Mouse (Mus musculus): ENCODE results near the gene Bglap2.

Gene Bglap2

DNA sequence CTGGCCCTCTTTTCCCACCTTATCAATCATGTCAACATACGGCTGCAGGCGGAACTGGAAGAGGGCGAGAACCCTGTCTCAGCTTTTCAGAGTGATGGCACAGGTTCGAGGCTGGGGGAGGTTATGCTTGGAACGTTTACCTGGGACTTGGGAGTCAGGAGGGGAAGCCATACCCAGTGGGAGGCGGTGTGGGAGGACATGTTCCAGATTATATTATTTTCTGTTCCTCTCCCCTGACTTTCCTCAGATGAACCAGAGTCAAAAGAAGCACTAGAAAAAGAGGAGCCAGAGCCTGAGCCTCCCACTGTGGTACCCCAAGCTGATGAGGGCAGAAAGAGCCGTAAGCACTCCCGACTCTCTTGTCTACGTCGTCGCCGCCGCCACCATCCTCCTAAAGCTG is 27.8 kb downstream of the Bglap2 start:
- no peak for DNase-seq (ENCODE audit: low read depth, low spot score)

DNA sequence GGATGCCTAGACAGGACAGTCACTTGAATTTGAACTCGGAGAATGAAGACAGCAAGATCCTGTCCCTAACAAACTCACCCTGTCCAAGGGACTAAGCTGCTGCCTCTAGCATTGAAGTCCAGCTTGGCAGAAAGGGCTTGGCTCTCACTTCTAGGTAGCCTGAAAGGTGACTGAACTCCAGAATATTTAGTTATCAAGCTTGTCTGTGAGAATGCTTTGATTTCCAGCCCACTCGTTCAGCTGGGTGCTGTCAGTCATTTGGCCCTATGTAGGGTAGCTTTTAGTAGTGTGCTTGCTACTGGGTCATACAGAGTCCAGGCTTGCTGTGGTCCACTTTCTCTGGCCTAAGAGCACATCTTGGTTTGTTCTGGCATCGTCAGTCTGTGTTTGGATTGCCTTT is 39.5 kb downstream of the Bglap2 start:
- DNase-seq (ENCODE audit: low read depth, low spot score) = peak; percentile 28

DNA sequence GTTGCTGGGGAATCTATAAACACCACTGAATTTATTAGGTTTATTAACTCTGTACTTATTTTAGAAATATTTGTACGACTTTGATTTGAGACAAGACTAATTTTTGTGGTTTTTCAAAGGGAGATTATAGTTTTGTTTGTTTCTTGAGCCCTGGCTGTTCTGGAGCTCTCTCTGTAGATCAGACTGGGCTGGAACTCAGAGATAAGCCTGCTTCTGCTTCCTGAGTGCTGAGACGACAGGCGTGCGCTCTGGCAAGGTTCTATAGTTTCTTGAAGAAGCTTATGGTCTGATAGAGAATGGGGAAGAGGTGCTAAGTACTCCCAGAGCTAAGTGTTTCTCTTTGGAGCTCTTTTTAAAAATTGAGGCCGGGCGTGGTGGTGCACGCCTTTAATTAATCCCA is 40.2 kb downstream of the Bglap2 start:
- no peak for DNase-seq (ENCODE audit: low read depth, low spot score)

DNA sequence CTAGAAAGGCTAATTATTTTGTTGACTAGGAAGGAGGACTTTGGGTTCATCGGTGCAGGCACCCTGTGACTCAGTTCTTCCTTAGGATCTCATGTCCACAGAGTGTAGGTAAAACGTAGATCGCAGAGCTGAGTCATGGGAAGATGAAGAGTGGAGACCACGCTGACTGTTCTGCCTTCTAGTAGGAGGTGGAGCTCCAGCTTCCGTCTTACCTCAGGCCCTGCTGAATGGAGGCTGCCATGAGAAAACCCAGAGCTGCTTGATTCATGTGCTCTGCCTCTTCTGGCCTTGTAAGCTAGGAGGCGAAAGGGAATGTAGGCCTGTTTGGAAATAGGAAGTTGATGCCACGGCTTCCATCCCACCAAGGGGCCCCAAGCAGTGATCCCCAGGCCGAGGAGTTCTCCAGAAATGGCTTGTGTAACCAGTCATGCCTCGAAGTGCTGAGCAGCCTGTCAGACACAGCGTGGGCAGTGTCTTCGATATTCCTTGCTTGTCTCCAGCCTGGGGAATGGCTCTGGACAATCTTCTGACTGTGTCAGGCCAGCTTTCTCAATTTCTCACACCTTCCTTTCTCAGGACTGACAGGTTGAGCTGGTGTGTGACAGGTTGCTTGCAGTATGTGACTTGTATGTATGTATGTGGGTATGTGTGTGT is 41.0 kb downstream of the Bglap2 start:
- DNase-seq (ENCODE audit: low read depth, low spot score) = no peak

DNA sequence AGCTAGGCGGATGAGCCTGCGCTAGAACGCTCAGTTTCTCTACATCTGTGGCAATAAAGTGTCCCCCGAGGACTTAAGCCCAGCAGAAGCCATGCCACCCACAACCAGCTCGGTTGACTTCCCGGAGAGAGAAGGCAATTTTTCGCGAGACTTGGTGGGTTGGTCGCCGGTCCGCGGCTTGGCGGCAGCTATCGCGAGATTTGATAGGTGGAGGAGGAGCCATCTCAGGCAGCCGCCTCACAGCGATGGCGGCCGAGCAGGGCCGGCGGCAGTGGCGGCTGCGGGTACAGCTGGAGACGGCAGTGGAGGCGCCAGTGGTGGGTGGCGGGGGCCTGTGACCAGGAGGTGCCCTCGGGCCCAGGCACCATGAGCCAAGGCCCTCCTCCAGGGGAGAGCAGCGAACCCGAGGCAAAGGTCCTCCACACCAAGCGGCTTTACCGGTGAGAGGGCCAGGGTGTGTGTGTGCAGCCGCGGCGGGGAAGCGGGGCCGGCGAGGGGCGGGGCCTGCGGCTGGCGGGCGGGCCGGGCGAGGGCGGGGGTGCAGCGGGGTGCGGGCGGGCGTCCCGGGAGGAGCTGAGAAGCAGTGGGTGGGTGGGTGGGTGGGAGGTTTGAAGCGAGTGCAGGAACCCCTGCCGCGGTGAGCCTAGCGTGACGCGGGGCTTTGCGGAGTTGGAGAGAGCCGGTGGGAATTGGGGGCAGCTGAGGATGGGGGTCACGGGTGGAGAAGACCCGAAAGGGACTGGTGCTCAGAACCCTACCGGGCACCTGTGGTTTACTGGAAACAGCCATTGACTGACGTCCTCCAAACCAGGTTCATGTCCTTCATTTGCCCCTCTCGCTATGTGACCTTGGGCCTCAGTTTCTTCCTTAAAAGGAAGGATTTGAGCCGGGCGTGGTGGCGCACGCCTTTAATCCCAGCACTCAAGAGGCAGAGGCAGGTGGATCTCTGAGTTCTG is 42.2 kb downstream of the Bglap2 start, which contains the start of the genes Tmem79 and Smg5:
Tmem79 (minus strand) TSS at position 91 of the 956 bp plus-strand sequence.
Smg5 (plus strand) TSS at position 203 of the 956 bp plus-strand sequence.
- DNase-seq (ENCODE audit: low read depth, low spot score) = peak; percentile 98

DNA sequence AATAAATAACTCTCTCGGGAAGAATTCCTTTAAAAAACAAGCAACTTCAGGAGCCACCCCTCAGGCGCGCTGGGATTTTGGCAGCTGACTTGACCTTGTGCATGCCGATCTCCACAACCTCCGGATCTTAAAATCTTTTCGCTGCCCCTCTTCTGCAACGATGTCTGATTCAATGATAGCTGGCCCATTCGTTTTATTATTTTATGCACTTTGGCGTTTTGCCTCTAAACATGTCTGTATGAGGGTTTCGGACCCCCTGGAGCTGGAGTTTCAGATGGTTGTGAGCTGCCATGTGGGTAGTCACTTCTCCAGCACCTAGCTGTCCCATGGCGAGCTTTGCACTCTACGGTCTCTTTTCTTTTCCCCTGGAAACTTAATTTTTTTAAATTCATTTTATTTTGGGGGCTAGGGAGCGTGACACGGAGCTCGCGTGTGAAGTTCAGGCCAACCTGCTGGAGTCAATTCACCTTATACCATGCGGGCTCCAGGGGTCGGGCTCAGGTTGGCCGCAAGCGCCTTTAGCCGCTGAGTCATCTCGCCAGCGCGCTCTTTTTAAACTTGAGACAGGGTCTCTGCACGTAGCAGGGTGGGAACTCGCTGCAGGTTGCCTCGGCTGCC is 43.0 kb downstream of the Bglap2 start:
- DNase-seq (ENCODE audit: low read depth, low spot score) = peak; percentile 15

DNA sequence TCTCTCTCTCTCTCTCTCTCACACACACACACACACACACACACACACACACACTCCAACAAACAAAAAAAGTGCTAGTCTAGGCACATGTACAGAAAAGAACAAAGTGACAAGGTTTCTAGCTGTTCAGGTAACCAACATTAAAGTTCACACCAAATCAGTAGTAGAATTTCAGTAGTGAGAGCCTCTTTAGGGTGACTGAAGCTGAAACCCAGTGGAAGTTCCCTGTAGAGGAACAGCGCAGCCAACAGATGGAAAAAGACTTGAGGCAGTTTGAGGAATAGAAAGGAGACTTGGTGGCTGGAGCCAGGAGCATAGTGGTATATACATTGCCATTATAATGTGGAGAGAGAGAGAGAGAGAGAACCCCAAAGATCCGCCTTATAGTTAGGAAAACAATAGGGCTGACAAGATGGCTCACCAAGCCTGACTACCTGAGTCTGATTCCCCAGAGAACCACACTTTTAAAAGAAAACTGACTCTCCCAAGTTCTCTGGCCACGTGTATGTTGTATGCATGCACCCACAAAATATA is 43.5 kb downstream of the Bglap2 start:
- no peak for DNase-seq (ENCODE audit: low read depth, low spot score)

DNA sequence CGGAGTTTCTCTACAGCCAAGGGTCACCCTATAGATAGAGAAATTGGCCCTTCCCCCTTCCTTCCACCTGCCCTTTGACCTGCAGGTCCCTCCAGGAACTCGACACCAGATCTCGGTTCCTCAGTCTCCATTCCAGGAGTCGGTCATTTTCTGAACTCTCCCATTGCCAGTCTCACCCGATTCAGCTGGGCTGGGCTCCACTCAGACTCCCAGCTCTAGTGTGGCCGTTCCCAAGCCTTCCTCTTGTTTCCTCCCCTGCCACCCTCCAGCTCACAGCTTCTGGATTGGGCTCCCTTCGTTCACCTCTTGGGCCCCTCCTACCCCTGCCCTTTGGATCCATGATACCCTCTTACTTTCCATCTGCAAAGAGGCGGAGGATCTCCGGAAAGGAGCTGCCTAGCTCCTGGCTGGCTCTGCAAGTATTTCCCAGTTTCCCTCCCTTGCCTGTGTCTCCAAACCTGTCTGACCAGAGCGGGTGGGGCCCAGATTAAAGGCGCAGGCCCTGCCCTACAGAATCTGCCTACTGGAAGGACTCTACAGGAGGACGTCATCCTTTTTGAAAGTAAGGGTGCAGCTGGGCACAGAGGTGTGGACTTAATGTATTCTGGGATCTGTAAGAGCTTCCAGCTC is 44.4 kb downstream of the Bglap2 start:
- no peak for DNase-seq (ENCODE audit: low read depth, low spot score)

DNA sequence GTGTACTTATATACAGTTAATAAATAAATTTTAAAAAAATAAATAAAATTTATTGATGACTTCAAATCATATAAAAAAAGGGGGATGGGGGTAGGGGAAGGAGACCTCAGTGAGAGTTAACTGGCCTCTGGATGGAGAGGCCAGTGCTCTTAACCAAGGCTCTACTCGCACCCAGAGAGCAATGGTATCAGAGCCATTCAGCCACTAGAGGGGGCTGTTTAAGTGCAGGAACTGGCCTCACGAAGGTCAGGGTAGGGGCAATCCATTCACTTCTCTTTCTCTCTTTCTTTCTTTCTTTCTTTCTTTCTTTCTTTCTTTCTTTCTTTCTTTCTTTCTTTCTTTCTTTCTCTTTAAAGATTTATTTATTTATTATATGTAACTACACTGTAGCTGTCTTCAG is 47.2 kb downstream of the Bglap2 start:
- DNase-seq (ENCODE audit: low read depth, low spot score) = no peak

DNA sequence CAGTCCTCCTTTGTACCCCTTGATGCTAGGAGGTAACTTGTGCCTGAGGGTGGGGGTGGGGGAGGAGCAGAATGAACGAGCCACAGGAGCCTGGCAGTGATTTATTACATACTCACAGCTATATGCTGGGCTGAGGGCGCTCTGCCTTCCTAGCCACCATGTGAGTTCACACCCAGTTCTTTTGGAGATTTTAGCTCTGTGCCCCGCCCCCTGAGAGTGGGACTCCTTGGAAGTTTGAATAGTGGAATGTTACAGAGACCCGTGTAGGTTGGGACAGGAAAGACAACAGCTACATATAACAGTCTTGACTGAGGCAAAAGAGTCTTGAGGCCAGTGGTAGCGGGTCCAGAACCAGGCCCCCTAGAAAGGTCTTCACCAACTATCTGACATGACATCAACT is 49.5 kb downstream of the Bglap2 start:
- DNase-seq (ENCODE audit: low read depth, low spot score) = no peak
